Mouse (Mus musculus): ENCODE results near the gene Rrm1.
"Not testable (repeated sequence)": the region's sequence is repeated elsewhere in the genome, so short reads cannot be mapped to it uniquely, and the experiment has no call there.

The Rrm1 gene

GRCm38 (mm10) chr7:102477377-102477776 lies 35.9 kb downstream of the Rrm1 start:
- no peak for DNase-seq (ENCODE audit: low spot score in 2 of 2)

- DNase-seq (ENCODE audit: low spot score in 2 of 2), result no peak
Observed at GRCm38 (mm10) chr7:102478425-102478824, 36.9 kb downstream of the Rrm1 start.

GRCm38 (mm10) chr7:102478926-102479325 lies 37.4 kb downstream of the Rrm1 start:
- DNase-seq (ENCODE audit: low spot score in 2 of 2), result no peak

GRCm38 (mm10) chr7:102479368-102480078 lies 38.0 kb downstream of the Rrm1 start:
- DNase-seq (ENCODE audit: low spot score in 2 of 2), result no peak

GRCm38 (mm10) chr7:102480821-102481220 lies 39.3 kb downstream of the Rrm1 start:
- no peak for DNase-seq (ENCODE audit: low spot score in 2 of 2)

GRCm38 (mm10) chr7:102481579-102481978 lies 40.1 kb downstream of the Rrm1 start, which contains the start of gene Olfr543:
Gene Olfr543, minus strand, starts transcription at chr7:102481679.
- no peak for DNase-seq (ENCODE audit: low spot score in 2 of 2)

- no peak for DNase-seq (ENCODE audit: low spot score in 2 of 2)
Observed at GRCm38 (mm10) chr7:102483665-102484064, 42.2 kb downstream of the Rrm1 start.

- not testable (repeated sequence) for DNase-seq (ENCODE audit: low spot score in 2 of 2)
Observed at GRCm38 (mm10) chr7:102484766-102485165, 43.3 kb downstream of the Rrm1 start.

GRCm38 (mm10) chr7:102486105-102486504 lies 44.6 kb downstream of the Rrm1 start:
- DNase-seq (ENCODE audit: low spot score in 2 of 2), result no peak

- DNase-seq (ENCODE audit: low spot score in 2 of 2), result no peak
Observed at GRCm38 (mm10) chr7:102488161-102488560, 46.7 kb downstream of the Rrm1 start, which contains the start of gene Olfr544. Gene Olfr544, minus strand, starts transcription at chr7:102488313.

- DNase-seq (ENCODE audit: low spot score in 2 of 2), result not testable (repeated sequence)
Observed at GRCm38 (mm10) chr7:102494416-102494815, 52.9 kb downstream of the Rrm1 start.

- DNase-seq (ENCODE audit: low spot score in 2 of 2), result no peak
Observed at GRCm38 (mm10) chr7:102499473-102499872, 58.0 kb downstream of the Rrm1 start, which contains the start of gene Olfr545. Gene Olfr545, minus strand, starts transcription at chr7:102499573.

- no peak for DNase-seq (ENCODE audit: low spot score in 2 of 2)
Observed at GRCm38 (mm10) chr7:102501986-102502385, 60.5 kb downstream of the Rrm1 start.

GRCm38 (mm10) chr7:102506848-102507247 lies 65.4 kb downstream of the Rrm1 start:
- peak; percentile 70 to 81 for DNase-seq (ENCODE audit: low spot score in 2 of 2)

- DNase-seq (ENCODE audit: low spot score in 2 of 2), result no peak
Observed at GRCm38 (mm10) chr7:102508066-102508465, 66.6 kb downstream of the Rrm1 start.

GRCm38 (mm10) chr7:102508666-102509065 lies 67.2 kb downstream of the Rrm1 start:
- DNase-seq (ENCODE audit: low spot score in 2 of 2), result no peak

GRCm38 (mm10) chr7:102509726-102510125 lies 68.2 kb downstream of the Rrm1 start:
- DNase-seq (ENCODE audit: low spot score in 2 of 2), result no peak

GRCm38 (mm10) chr7:102511927-102512326 lies 70.4 kb downstream of the Rrm1 start:
- no peak for DNase-seq (ENCODE audit: low spot score in 2 of 2)

- peak; percentile 81 to 82 for DNase-seq (ENCODE audit: low spot score in 2 of 2)
Observed at GRCm38 (mm10) chr7:102512814-102513435, 71.4 kb downstream of the Rrm1 start.

GRCm38 (mm10) chr7:102514144-102514543 lies 72.6 kb downstream of the Rrm1 start:
- no peak for DNase-seq (ENCODE audit: low spot score in 2 of 2)

- no peak for DNase-seq (ENCODE audit: low spot score in 2 of 2)
Observed at GRCm38 (mm10) chr7:102516261-102517050, 75.0 kb downstream of the Rrm1 start.

GRCm38 (mm10) chr7:102517051-102517335 lies 75.5 kb downstream of the Rrm1 start:
- no peak for DNase-seq (ENCODE audit: low spot score in 2 of 2)

Measured in frontal cortex, postnatal 25 days (tissue).